Mouse (Mus musculus) spleen, postnatal 10 days (tissue): Measurements from ENCODE around the gene Ccnh.
"Not testable (repeated sequence)": the region's sequence is repeated elsewhere in the genome, so short reads cannot be mapped to it uniquely, and the experiment has no call there.

Experiments
- DNase-seq, 2 experiments: peaks; one replicate each; pipeline ENCODE4 v3.0.0; 2021 to 2022; ENCODE audit warnings: low spot score in 2 of 2

Ccnh gene

DNA sequence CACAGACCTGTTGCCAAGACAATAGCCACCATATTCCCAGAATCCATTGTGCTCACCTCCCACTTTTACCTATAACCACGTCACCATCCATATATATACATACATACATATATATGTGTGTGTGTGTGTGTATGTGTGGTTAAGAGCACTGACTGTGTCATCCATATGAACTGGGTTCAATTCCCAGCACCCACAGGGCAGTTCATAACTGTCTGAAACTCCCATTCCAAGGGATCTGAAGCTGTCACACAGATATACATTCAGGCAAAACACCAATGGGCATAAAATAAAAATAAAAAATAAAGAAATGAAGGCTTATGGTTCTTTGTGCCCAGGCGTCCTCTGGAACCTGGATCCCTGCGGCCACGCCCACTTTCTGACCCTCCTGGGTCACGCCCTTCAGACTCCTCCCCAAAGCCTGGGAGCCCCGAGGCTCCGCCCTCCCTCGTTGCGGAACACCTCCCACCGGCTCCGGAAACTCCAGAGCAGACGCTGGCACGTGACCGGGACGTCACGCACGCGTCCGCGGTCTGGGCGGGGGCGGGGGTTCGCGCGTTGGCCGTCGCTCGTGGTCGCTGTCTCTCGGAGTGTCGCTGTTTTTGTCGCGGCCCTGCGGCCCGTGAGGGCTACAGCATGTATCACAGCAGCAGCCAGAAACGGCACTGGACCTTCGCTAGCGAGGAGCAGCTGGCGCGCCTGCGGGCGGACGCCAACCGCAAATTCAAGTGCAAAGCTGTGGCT is at the start of gene Ccnh:
Gene Ccnh (plus strand): TSS at position 506 of the 741 bp plus-strand sequence.
- DNase-seq, result peak; percentile 83 to 93

DNA sequence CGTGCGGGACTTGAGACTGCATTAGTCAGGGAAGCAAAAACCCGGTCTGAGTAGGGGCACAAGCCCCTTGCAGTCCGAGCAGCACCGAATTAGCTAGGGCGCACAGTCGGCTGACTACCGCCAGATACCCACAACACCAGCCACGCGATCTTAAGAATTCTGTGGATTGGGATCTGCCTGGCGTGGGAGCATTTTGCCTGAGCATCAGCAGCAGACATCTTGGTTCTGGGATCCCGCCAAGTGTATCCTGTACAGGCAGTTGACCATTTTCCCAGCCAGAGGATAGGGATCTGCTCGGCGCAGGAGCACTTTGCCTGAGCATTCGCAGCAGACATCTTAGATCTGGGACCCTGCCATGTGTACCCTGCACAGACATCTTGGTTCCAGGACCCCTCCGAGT is 45.8 kb upstream of the Ccnh start:
- not testable (repeated sequence) for DNase-seq

GRCm38 (mm10) chr13:85146471-85146870 is 42.7 kb upstream of the Ccnh start:
- no peak for DNase-seq

DNA sequence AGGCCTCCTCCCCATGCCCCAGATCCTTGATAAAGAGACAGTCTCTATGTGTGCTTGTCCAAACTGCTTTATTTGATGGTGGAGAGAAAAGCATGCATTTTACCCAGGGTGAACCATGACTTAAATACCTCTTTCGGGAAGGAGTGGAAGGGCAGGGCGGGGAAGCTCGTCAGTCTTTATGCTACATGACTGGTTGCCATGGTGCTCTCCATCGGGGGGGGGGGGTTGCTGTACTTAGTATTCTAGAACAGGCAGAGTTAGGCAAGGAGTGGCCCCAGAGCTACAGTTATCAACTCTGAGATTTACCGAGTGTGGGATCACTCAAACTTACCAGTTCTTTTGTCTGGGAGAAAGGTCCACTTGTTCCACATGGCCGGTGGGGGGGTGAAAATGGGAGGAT is 34.5 kb upstream of the Ccnh start:
- DNase-seq, result no peak

DNA sequence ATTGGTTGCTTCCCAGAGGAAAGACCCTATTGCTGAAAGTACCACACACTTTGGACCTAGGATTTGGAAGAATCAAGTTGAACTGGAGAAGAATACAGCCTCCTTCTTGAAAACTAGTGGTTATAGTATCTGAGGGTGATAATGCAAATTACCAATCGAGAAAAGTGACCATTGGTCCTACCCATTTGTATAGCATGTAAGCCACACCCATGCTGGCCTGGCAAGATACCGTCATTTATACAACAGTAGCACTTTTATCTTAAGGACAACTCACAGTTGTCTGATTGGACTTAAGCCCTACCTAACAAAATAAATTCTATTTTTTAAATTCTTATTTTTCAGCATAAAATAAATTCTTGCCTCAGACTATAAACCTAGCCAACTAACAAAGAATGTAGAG is 29.2 kb upstream of the Ccnh start:
- no peak for DNase-seq

GRCm38 (mm10) chr13:85164512-85165124 is 24.6 kb upstream of the Ccnh start:
- no peak for DNase-seq

DNA sequence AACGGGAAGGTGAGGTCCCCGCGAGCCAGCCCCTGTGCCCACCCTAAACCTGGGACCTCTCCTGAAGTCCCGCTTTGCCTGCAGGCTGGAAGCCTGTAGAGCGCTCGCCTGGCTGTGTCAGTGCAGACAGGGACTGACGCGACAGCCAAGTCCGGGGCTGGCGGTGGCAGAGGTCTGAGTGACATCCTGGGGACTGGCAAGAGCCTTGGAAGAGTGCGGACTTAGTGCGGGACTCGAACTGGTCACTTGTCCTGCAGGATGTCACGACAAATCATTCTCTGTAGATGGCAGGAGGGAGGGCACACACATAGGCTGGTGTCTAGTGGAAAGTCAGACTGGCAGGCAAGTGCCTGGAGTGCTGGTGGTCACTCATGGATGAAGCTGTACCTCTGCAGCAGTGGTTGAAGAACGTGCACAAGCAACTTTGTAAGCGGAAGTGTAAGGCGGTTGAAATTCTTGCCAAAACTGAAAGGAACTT is 475 bp downstream of the Ccnh start:
- DNase-seq, result no peak

DNA sequence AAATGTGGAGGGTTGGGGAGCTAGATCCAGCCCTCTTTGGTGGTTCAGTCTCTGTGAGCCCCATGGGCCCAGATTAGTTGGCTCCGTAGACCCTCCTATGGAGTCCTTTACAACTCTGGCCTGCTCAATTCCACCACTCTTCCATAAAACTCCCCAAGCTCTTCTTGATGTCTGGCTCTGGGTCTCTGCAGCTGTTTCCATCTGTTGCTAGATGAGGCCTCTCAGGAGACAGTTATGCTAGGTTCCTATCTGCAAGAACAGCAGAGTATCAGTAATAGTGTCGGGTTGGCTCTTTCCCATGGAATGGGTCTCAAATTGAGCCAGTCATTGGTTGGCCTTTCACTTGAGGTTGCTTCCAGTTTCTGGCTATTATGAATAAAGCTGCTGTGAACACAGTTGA is 2.0 kb downstream of the Ccnh start:
- no peak for DNase-seq

DNA sequence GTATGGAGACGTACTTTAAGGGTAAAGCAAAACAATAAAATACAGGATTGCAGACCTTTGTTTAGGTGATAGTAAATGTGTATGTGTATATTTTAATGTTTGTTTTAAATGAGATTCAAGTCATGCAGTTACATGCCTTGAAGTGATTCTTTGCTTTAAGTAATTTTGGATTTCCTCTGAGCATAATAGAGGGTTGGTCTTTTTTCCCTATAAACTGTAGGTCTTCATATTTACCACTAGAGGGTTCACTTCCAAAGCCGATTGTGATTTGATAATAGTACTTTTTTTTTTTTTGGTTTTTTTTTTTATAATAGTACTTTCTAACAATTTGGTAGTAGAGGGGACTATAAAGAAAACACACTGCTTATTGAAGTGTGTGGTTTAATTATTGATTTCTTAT is 18.3 kb downstream of the Ccnh start:
- no peak for DNase-seq

GRCm38 (mm10) chr13:85208656-85209055 is 19.4 kb downstream of the Ccnh start:
- no peak for DNase-seq

DNA sequence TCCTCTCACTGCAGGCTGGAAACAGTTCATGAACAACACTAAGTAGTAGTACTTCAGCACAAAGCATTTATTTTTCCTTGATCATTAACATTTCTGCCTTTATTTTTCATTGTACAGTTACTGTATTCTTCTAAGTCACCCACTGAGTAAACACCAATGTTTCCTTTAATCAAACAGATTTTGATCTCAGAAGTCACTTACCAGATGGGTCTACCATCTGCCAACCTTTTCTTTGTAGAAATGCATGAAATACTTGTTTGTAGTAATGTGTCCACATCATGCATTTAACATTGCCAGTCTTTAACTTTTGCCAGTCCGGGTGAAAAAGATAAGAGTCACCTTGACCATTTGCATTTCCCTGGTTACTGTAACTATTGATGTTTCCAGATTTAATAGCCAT is 21.1 kb downstream of the Ccnh start:
- no peak for DNase-seq

- DNase-seq, result no peak
Measured at GRCm38 (mm10) chr13:85218656-85219055, 29.4 kb downstream of the Ccnh start.

DNA sequence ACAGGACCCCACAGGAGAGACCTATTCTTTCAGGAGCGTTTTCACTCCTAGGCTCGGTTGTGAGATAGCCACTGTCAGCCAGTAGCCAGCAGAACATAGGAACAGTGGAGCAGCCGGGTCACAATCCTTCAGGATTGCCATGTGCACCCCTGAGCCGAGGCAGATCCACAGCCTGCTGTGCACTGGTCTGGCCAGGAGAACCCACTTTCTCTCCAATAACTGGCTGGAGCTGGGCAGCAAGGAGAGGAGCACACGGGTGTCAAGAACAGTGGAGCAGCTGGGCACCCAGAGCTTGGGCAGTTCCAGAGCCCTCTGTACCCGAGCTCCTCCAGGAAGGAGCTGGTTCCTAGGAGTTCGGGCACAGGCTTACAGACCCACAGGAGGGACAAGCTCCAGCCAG is 49.6 kb downstream of the Ccnh start:
- DNase-seq, result no peak
